Mouse (Mus musculus) liver, adult 2 months (tissue): ENCODE data around the gene Prkd2.

Experiments
- CTCF ChIP-seq: fragments of 200-500 bp; IDR thresholded peaks from 2 replicates; pipeline ENCODE4 v1.5.1; 2011; ENCODE audit warnings: low read depth, low read length, control low read depth
- POLR2A ChIP-seq: fragments of 200-500 bp; IDR thresholded peaks from 2 replicates; pipeline ENCODE4 v1.6.1; 2011; ENCODE audit warnings: low read length, control low read depth; ENCODE audit not compliant: insufficient read depth; ENCODE audit errors: extremely low read depth

DNA sequence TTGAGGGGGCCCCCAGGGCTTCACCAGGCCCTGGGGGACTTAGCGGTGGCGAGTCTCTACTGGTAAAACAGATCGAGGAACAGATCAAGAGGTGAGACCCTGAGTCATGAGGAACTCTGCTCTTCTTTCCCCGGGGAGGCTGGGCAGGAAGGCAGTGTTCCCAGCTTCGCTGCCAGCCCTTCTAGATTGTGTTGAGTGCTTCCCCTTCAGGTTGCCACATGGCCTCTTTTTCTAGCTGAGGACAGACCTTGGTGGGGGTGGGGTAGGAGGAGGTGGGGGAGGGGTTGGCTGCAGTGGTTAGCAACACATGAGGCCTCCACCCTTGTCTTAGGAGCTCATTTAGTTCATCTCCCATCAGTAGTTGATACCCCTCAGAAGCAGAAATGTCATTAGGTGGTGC lies 16.1 kb upstream of the Prkd2 start:
- TF ChIP-seq CTCF (no peak), POLR2A (no peak)
